Mouse (Mus musculus): ENCODE data around the gene Olfr984. TPM values are rescaled to one million over a fixed set of nuclear protein-coding genes. Genes with fewer than 3 reads are reported as not detected.

The Olfr984 gene
- not detected in 2 replicates for polyA plus RNA-seq (2015; fragmentation: Nextera tagmentation; extraction: Ambion mirVana)

- Histone ChIP-seq H3K4me2 (ENCODE audit: low read depth, low read length) (no peak within 1 kb of the TSS), H3K4me3 (ENCODE audit: low read length) (no peak within 1 kb of the TSS), H3K27ac (ENCODE audit: low read length) (no peak within 1 kb of the TSS), H3K9me3 (replicated peaks; ENCODE audit: control insufficient read depth, low read length) (no peaks in the 10 kb centered on the region), H3K27me3 (ENCODE audit: control insufficient read depth, insufficient read depth, low read length) (no peaks in the 10 kb centered on the region), H3K36me3 (ENCODE audit: control insufficient read depth, insufficient read depth) (no peaks in the 10 kb centered on the region), H3K4me1 (ENCODE audit: control insufficient read depth, insufficient read depth, low read length) (no peaks in the 10 kb centered on the region), H3K9ac (ENCODE audit: low read length) (no peak within 1 kb of the TSS)
- ATAC-seq (replicated peaks; ENCODE audit: extremely low read depth, insufficient read depth, low FRiP score) = no peak
- 70% methylated on average over 2 of the region's 2 CpGs for WGBS
Measured at GRCm38 (mm10) chr9:40114106-40114505, at the start of gene Olfr984. Gene Olfr984, minus strand, starts transcription at chr9:40114206.

- ATAC-seq (replicated peaks; ENCODE audit: extremely low read depth, insufficient read depth, low FRiP score) = no peak
- H3K27ac ChIP-seq (ENCODE audit: low read length) = no peak overlapping the region
- WGBS = 62% methylated on average over 4 of the region's 4 CpGs
- H3K9me3 ChIP-seq (replicated peaks; ENCODE audit: control insufficient read depth, low read length) = no peaks in the 10 kb centered on the region
- no peaks in the 10 kb centered on the region for H3K27me3 ChIP-seq (ENCODE audit: control insufficient read depth, insufficient read depth, low read length)
- H3K36me3 ChIP-seq (ENCODE audit: control insufficient read depth, insufficient read depth) = no peaks in the 10 kb centered on the region
- no peak overlapping the region for H3K4me3 ChIP-seq (ENCODE audit: low read length)
- H3K9ac ChIP-seq (ENCODE audit: low read length) = no peak overlapping the region
- no peaks in the 10 kb centered on the region for H3K4me1 ChIP-seq (ENCODE audit: control insufficient read depth, insufficient read depth, low read length)
- H3K4me2 ChIP-seq (ENCODE audit: low read depth, low read length) = no peak overlapping the region
Measured at GRCm38 (mm10) chr9:40155118-40155644, 41.2 kb upstream of the Olfr984 start.

DNA sequence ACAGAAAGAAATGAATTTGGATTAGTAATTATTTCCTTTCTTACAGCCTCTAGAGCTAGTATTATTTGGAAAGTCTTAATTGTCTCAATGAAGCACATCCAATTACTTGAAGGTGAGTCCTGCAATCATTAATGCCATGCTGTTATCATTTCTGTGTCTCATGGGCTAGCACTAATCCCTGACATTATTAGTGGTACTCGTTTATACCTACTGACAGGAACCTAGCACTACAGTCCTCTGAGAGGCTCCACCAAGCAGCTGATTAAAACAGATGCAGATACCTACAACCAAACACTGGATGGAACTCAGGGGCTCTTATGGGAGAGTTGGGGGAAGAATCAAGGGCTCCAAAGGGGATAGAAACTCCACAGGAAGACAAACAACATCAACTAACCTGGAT is 27.5 kb upstream of the Olfr984 start:
- Histone ChIP-seq H3K4me1 (ENCODE audit: control insufficient read depth, insufficient read depth, low read length) (no peaks in the 10 kb centered on the region), H3K27ac (ENCODE audit: low read length) (no peak overlapping the region), H3K4me2 (ENCODE audit: low read depth, low read length) (no peak overlapping the region), H3K27me3 (ENCODE audit: control insufficient read depth, insufficient read depth, low read length) (no peaks in the 10 kb centered on the region), H3K9ac (ENCODE audit: low read length) (no peak overlapping the region), H3K9me3 (replicated peaks; ENCODE audit: control insufficient read depth, low read length) (no peaks in the 10 kb centered on the region), H3K36me3 (ENCODE audit: control insufficient read depth, insufficient read depth) (no peaks in the 10 kb centered on the region), H3K4me3 (ENCODE audit: low read length) (no peak overlapping the region)
- 42% methylated on average over 1 of the region's 1 CpGs for WGBS
- no peak for ATAC-seq (replicated peaks; ENCODE audit: extremely low read depth, insufficient read depth, low FRiP score)

GRCm38 (mm10) chr9:40139484-40139883 is 25.5 kb upstream of the Olfr984 start:
- no peak overlapping the region for H3K27ac ChIP-seq (ENCODE audit: low read length)
- H3K4me3 ChIP-seq (ENCODE audit: low read length) = no peak overlapping the region
- WGBS = 49% methylated on average over 4 of the region's 4 CpGs
- H3K9me3 ChIP-seq (replicated peaks; ENCODE audit: control insufficient read depth, low read length) = no peaks in the 10 kb centered on the region
- H3K4me2 ChIP-seq (ENCODE audit: low read depth, low read length) = no peak overlapping the region
- no peak overlapping the region for H3K9ac ChIP-seq (ENCODE audit: low read length)
- no peaks in the 10 kb centered on the region for H3K27me3 ChIP-seq (ENCODE audit: control insufficient read depth, insufficient read depth, low read length)
- no peaks in the 10 kb centered on the region for H3K4me1 ChIP-seq (ENCODE audit: control insufficient read depth, insufficient read depth, low read length)
- H3K36me3 ChIP-seq (ENCODE audit: control insufficient read depth, insufficient read depth) = no peaks in the 10 kb centered on the region
- no peak for ATAC-seq (replicated peaks; ENCODE audit: extremely low read depth, insufficient read depth, low FRiP score)

GRCm38 (mm10) chr9:40136987-40137688 is 23.1 kb upstream of the Olfr984 start:
- Histone ChIP-seq H3K27ac (ENCODE audit: low read length) (no peak overlapping the region), H3K4me2 (ENCODE audit: low read depth, low read length) (no peak overlapping the region), H3K36me3 (ENCODE audit: control insufficient read depth, insufficient read depth) (no peaks in the 10 kb centered on the region), H3K27me3 (ENCODE audit: control insufficient read depth, insufficient read depth, low read length) (no peaks in the 10 kb centered on the region), H3K4me1 (ENCODE audit: control insufficient read depth, insufficient read depth, low read length) (no peaks in the 10 kb centered on the region), H3K9me3 (replicated peaks; ENCODE audit: control insufficient read depth, low read length) (no peaks in the 10 kb centered on the region), H3K4me3 (ENCODE audit: low read length) (no peak overlapping the region), H3K9ac (ENCODE audit: low read length) (no peak overlapping the region)
- no peak for ATAC-seq (replicated peaks; ENCODE audit: extremely low read depth, insufficient read depth, low FRiP score)
- WGBS = 65% methylated on average over 6 of the region's 6 CpGs

- no peak for ATAC-seq (replicated peaks; ENCODE audit: extremely low read depth, insufficient read depth, low FRiP score)
- 81% methylated on average over 1 of the region's 1 CpGs for WGBS
- no peaks in the 10 kb centered on the region for H3K36me3 ChIP-seq (ENCODE audit: control insufficient read depth, insufficient read depth)
- no peaks in the 10 kb centered on the region for H3K27me3 ChIP-seq (ENCODE audit: control insufficient read depth, insufficient read depth, low read length)
- no peak overlapping the region for H3K4me2 ChIP-seq (ENCODE audit: low read depth, low read length)
- H3K4me3 ChIP-seq (ENCODE audit: low read length) = no peak overlapping the region
- H3K9me3 ChIP-seq (replicated peaks; ENCODE audit: control insufficient read depth, low read length) = no peaks in the 10 kb centered on the region
- no peaks in the 10 kb centered on the region for H3K4me1 ChIP-seq (ENCODE audit: control insufficient read depth, insufficient read depth, low read length)
- H3K27ac ChIP-seq (ENCODE audit: low read length) = no peak overlapping the region
- no peak overlapping the region for H3K9ac ChIP-seq (ENCODE audit: low read length)
Measured at GRCm38 (mm10) chr9:40130556-40130955, 16.6 kb upstream of the Olfr984 start.

- no peaks in the 10 kb centered on the region for H3K36me3 ChIP-seq (ENCODE audit: control insufficient read depth, insufficient read depth)
- H3K27ac ChIP-seq (ENCODE audit: low read length) = no peak within 1 kb of the TSS
- no peaks in the 10 kb centered on the region for H3K4me1 ChIP-seq (ENCODE audit: control insufficient read depth, insufficient read depth, low read length)
- H3K9me3 ChIP-seq (replicated peaks; ENCODE audit: control insufficient read depth, low read length) = no peaks in the 10 kb centered on the region
- H3K4me3 ChIP-seq (ENCODE audit: low read length) = no peak within 1 kb of the TSS
- ATAC-seq (replicated peaks; ENCODE audit: extremely low read depth, insufficient read depth, low FRiP score) = no peak
- no peaks in the 10 kb centered on the region for H3K27me3 ChIP-seq (ENCODE audit: control insufficient read depth, insufficient read depth, low read length)
- no peak within 1 kb of the TSS for H3K4me2 ChIP-seq (ENCODE audit: low read depth, low read length)
- 78% methylated on average over 1 of the region's 1 CpGs for WGBS
- H3K9ac ChIP-seq (ENCODE audit: low read length) = no peak within 1 kb of the TSS
Measured at GRCm38 (mm10) chr9:40130084-40130483, 16.1 kb upstream of the Olfr984 start, which contains the start of gene Olfr985. Gene Olfr985, minus strand, starts transcription at chr9:40130184.

GRCm38 (mm10) chr9:40117287-40117659 is 3.3 kb upstream of the Olfr984 start:
- H3K36me3 ChIP-seq (ENCODE audit: control insufficient read depth, insufficient read depth) = no peaks in the 10 kb centered on the region
- no peaks in the 10 kb centered on the region for H3K4me1 ChIP-seq (ENCODE audit: control insufficient read depth, insufficient read depth, low read length)
- no peak overlapping the region for H3K4me3 ChIP-seq (ENCODE audit: low read length)
- peak overlapping the region; percentile 57 for H3K27ac ChIP-seq (ENCODE audit: low read length)
- peak; percentile 37; the same call in 1 of the 2 replicates for ATAC-seq (replicated peaks; ENCODE audit: extremely low read depth, insufficient read depth, low FRiP score)
- H3K9ac ChIP-seq (ENCODE audit: low read length) = no peak overlapping the region
- H3K27me3 ChIP-seq (ENCODE audit: control insufficient read depth, insufficient read depth, low read length) = no peaks in the 10 kb centered on the region
- no peaks in the 10 kb centered on the region for H3K9me3 ChIP-seq (replicated peaks; ENCODE audit: control insufficient read depth, low read length)
- peak overlapping the region; percentile 34 for H3K4me2 ChIP-seq (ENCODE audit: low read depth, low read length)
- 66% methylated on average over 5 of the region's 5 CpGs for WGBS

- Histone ChIP-seq H3K4me1 (ENCODE audit: control insufficient read depth, insufficient read depth, low read length) (no peaks in the 10 kb centered on the region), H3K4me2 (ENCODE audit: low read depth, low read length) (peak overlapping the region; percentile 34), H3K9ac (ENCODE audit: low read length) (no peak overlapping the region), H3K36me3 (ENCODE audit: control insufficient read depth, insufficient read depth) (no peaks in the 10 kb centered on the region), H3K27ac (ENCODE audit: low read length) (peak overlapping the region; percentile 57), H3K9me3 (replicated peaks; ENCODE audit: control insufficient read depth, low read length) (no peaks in the 10 kb centered on the region), H3K27me3 (ENCODE audit: control insufficient read depth, insufficient read depth, low read length) (no peaks in the 10 kb centered on the region), H3K4me3 (ENCODE audit: low read length) (no peak overlapping the region)
- peak; percentile 58 for ATAC-seq (replicated peaks; ENCODE audit: extremely low read depth, insufficient read depth, low FRiP score)
- WGBS = 50% methylated on average over 10 of the region's 10 CpGs
Measured at GRCm38 (mm10) chr9:40116645-40117286, 2.8 kb upstream of the Olfr984 start.

Measured in heart, embryonic 16.5 days (tissue).